Mouse (Mus musculus) spleen, adult 2 months (tissue): ENCODE results near the gene Trim21.

Source experiments
- CTCF ChIP-seq: fragments of 200-500 bp; IDR thresholded peaks from 2 replicates; pipeline ENCODE4 v1.5.1; 2011; ENCODE audit warnings: mild to moderate bottlenecking, inconsistent platforms; ENCODE audit not compliant: insufficient read depth, insufficient read length, insufficient replicate concordance; ENCODE audit errors: extremely low read depth
- POLR2A ChIP-seq: fragments of 200-500 bp; IDR thresholded peaks from 2 replicates; pipeline ENCODE4 v1.6.1; 2011; ENCODE audit warnings: low read depth, low read length, inconsistent platforms

DNA sequence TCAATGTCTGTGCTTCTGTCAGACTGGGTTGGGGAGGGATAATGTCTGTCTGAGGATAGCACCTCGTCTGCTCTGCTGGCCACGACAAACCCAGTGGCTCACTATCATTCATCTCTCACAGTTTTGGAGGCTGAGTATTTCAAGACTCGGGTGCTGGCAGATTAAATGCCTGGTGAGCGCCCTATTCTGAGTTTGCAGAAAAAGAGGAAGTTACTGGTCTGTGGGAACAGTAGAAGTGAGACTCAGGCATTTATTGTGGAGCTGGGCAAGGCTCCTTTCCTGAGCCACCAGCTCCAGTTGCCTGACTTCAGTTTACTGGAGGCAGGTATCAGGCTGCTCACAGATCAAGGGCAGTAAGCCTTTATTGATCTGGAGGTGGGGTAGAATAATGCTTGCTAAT is 51.1 kb downstream of the Trim21 start:
- no peak for TF ChIP-seq POLR2A
- TF ChIP-seq CTCF: no peak
